Mouse (Mus musculus) midbrain, embryonic 12.5 days (tissue): ENCODE data around the gene Slc17a7. TPM values are rescaled to one million over a fixed set of nuclear protein-coding genes. Genes with fewer than 3 reads are reported as not detected.
A peak's percentile ranks its signal among the peaks of the same experiment; 100 is the strongest.

Experiments
- ATAC-seq: fragments of 200-750 bp; cut with Nextera tagmentation; 2 replicates; pipeline ENCODE4 v1.8.0; 2017; ENCODE audit warnings: low read depth, moderate TSS enrichment, moderate library complexity; ENCODE audit not compliant: low FRiP score
- H3K27ac ChIP-seq: fragments of 300-500 bp; sonication (generic); replicated peaks from 2 replicates; pipeline ENCODE4 v1.5.1; 2016; ENCODE audit warnings: mild to moderate bottlenecking
- H3K27me3 ChIP-seq: fragments of 300-500 bp; sonication (generic); 2 replicates; pipeline ENCODE4 v1.6.1; 2016; ENCODE audit warnings: mild to moderate bottlenecking
- H3K36me3 ChIP-seq: fragments of 300-500 bp; sonication (generic); 2 replicates; pipeline ENCODE4 v1.6.1; 2016
- H3K4me1 ChIP-seq: fragments of 300-500 bp; sonication (generic); 2 replicates; pipeline ENCODE4 v1.6.1; 2016
- H3K4me2 ChIP-seq: fragments of 300-500 bp; sonication (generic); replicated peaks from 2 replicates; pipeline ENCODE4 v1.6.1; 2016; ENCODE audit warnings: mild to moderate bottlenecking, moderate library complexity
- H3K4me3 ChIP-seq: fragments of 300-500 bp; sonication (generic); 2 replicates; pipeline ENCODE4 v1.5.1; 2016; ENCODE audit warnings: mild to moderate bottlenecking
- H3K9ac ChIP-seq: fragments of 300-500 bp; sonication (generic); replicated peaks from 2 replicates; pipeline ENCODE4 v1.6.1; 2016; ENCODE audit warnings: mild to moderate bottlenecking, moderate library complexity
- H3K9me3 ChIP-seq: fragments of 300-500 bp; sonication (generic); 2 replicates; pipeline ENCODE4 v1.6.1; 2016; ENCODE audit warnings: mild to moderate bottlenecking
- WGBS: fragments of 180-500 bp; shearing (Covaris S2); methylation state at CpG from one replicate; pipeline ENCODE4 v1.1.7; 2016; 5-methylcytosine and 5-hydroxymethylcytosine counted together
- polyA plus RNA-seq: library from polyadenylated mRNA; unstranded; fragments of >200 nt; fragmentation: Nextera tagmentation; extraction: Ambion mirVana; gene quantifications from 2 replicates; pipeline ENCODE4 v1.2.1, GENCODE M21; 2016

Gene Slc17a7
- polyA plus RNA-seq, 1 experiment from 2014 or later: 0.61 TPM

GRCm38 (mm10) chr7:45182606-45183005, 18.9 kb downstream of the Slc17a7 start:
- no peaks in the 10 kb centered on the region for H3K9me3 ChIP-seq
- peaks cover 16% of the 10 kb centered on the region for H3K4me1 ChIP-seq
- H3K4me3 ChIP-seq: peak overlapping the region; percentile 25; the same call in 1 of the 2 replicates
- peak overlapping the region; percentile 48 for H3K4me2 ChIP-seq
- H3K9ac ChIP-seq: no peak overlapping the region; the same call in 1 of the 2 replicates
- no peaks in the 10 kb centered on the region for H3K36me3 ChIP-seq
- 15% methylated on average over 11 of the region's 11 CpGs for WGBS
- ATAC-seq: no peak
- H3K27me3 ChIP-seq: peaks cover 96% of the 10 kb centered on the region
- H3K27ac ChIP-seq: no peak overlapping the region

GRCm38 (mm10) chr7:45183672-45184071, 19.9 kb downstream of the Slc17a7 start:
- no peak overlapping the region for H3K9ac ChIP-seq
- WGBS: 69% methylated on average over 7 of the region's 7 CpGs

GRCm38 (mm10) chr7:45185921-45186320, 22.2 kb downstream of the Slc17a7 start:
- Histone ChIP-seq H3K27ac (no peak overlapping the region), H3K36me3 (no peaks in the 10 kb centered on the region), H3K4me3 (no peak overlapping the region), H3K27me3 (peaks cover 93% of the 10 kb centered on the region), H3K9me3 (no peaks in the 10 kb centered on the region), H3K9ac (no peak overlapping the region), H3K4me1 (peaks cover 16% of the 10 kb centered on the region), H3K4me2 (no peak overlapping the region)
- WGBS: 70% methylated on average over 7 of the region's 7 CpGs
- ATAC-seq: no peak

More at GRCm38 (mm10) chr7:45183672-45184071, 19.9 kb downstream of the Slc17a7 start:
- no peak overlapping the region for H3K27ac ChIP-seq
- no peaks in the 10 kb centered on the region for H3K9me3 ChIP-seq
- no peaks in the 10 kb centered on the region for H3K36me3 ChIP-seq
- H3K4me1 ChIP-seq: peaks cover 16% of the 10 kb centered on the region
- ATAC-seq: no peak
- no peak overlapping the region for H3K4me2 ChIP-seq
- H3K4me3 ChIP-seq: no peak overlapping the region
- peaks cover 96% of the 10 kb centered on the region for H3K27me3 ChIP-seq

- H3K9me3 ChIP-seq: no peaks in the 10 kb centered on the region
- H3K36me3 ChIP-seq: no peaks in the 10 kb centered on the region
- 66% methylated on average over 16 of the region's 16 CpGs for WGBS
- H3K27me3 ChIP-seq: peaks cover 69% of the 10 kb centered on the region
- H3K4me1 ChIP-seq: peaks cover 4% of the 10 kb centered on the region; the same call in 1 of the 2 replicates
- H3K27ac ChIP-seq: no peak overlapping the region
- no peak overlapping the region for H3K4me3 ChIP-seq
- no peak for ATAC-seq
- no peak overlapping the region for H3K4me2 ChIP-seq
- no peak overlapping the region for H3K9ac ChIP-seq
Measured at GRCm38 (mm10) chr7:45189600-45189999, 25.9 kb downstream of the Slc17a7 start.

GRCm38 (mm10) chr7:45190186-45190585, 26.4 kb downstream of the Slc17a7 start:
- Histone ChIP-seq H3K4me2 (no peak overlapping the region), H3K9ac (no peak overlapping the region), H3K27me3 (peaks cover 63% of the 10 kb centered on the region), H3K27ac (no peak overlapping the region), H3K9me3 (no peaks in the 10 kb centered on the region), H3K36me3 (no peaks in the 10 kb centered on the region), H3K4me3 (no peak overlapping the region), H3K4me1 (peaks cover 4% of the 10 kb centered on the region; the same call in 1 of the 2 replicates)
- 95% methylated on average over 6 of the region's 6 CpGs for WGBS
- ATAC-seq: no peak

GRCm38 (mm10) chr7:45191161-45191560, 27.4 kb downstream of the Slc17a7 start:
- Histone ChIP-seq H3K4me2 (no peak overlapping the region), H3K27me3 (peaks cover 53% of the 10 kb centered on the region), H3K27ac (no peak overlapping the region), H3K4me1 (peaks cover 4% of the 10 kb centered on the region; the same call in 1 of the 2 replicates), H3K9ac (no peak overlapping the region), H3K9me3 (no peaks in the 10 kb centered on the region), H3K4me3 (no peak overlapping the region), H3K36me3 (no peaks in the 10 kb centered on the region)
- WGBS: 82% methylated on average over 2 of the region's 2 CpGs
- no peak for ATAC-seq

GRCm38 (mm10) chr7:45191803-45192363, 28.1 kb downstream of the Slc17a7 start:
- no peak for ATAC-seq
- no peak overlapping the region for H3K4me3 ChIP-seq
- no peaks in the 10 kb centered on the region for H3K36me3 ChIP-seq
- no peaks in the 10 kb centered on the region for H3K9me3 ChIP-seq
- no peak overlapping the region for H3K9ac ChIP-seq
- H3K4me2 ChIP-seq: no peak overlapping the region
- no peak overlapping the region for H3K27ac ChIP-seq
- H3K4me1 ChIP-seq: peaks cover 4% of the 10 kb centered on the region; the same call in 1 of the 2 replicates
- peaks cover 46% of the 10 kb centered on the region for H3K27me3 ChIP-seq
- WGBS: 33% methylated on average over 8 of the region's 8 CpGs

- Histone ChIP-seq H3K36me3 (no peaks in the 10 kb centered on the region), H3K4me1 (peaks cover 7% of the 10 kb centered on the region; the same call in 1 of the 2 replicates), H3K4me3 (no peak overlapping the region), H3K4me2 (no peak overlapping the region), H3K27me3 (peaks cover 46% of the 10 kb centered on the region), H3K9ac (no peak overlapping the region; the same call in 1 of the 2 replicates), H3K9me3 (no peaks in the 10 kb centered on the region), H3K27ac (no peak overlapping the region)
- ATAC-seq: no peak
- WGBS: 78% methylated on average over 7 of the region's 7 CpGs
Measured at GRCm38 (mm10) chr7:45192585-45193310, 29.0 kb downstream of the Slc17a7 start.

GRCm38 (mm10) chr7:45193406-45193805, 29.7 kb downstream of the Slc17a7 start:
- Histone ChIP-seq H3K9me3 (no peaks in the 10 kb centered on the region), H3K36me3 (no peaks in the 10 kb centered on the region), H3K4me2 (no peak overlapping the region), H3K4me3 (no peak overlapping the region), H3K27ac (no peak overlapping the region), H3K9ac (no peak overlapping the region), H3K4me1 (peaks cover 11% of the 10 kb centered on the region; the same call in 1 of the 2 replicates), H3K27me3 (peaks cover 39% of the 10 kb centered on the region)
- ATAC-seq: no peak
- 57% methylated on average over 5 of the region's 5 CpGs for WGBS

- no peak overlapping the region for H3K4me2 ChIP-seq
- H3K4me1 ChIP-seq: peaks cover 11% of the 10 kb centered on the region; the same call in 1 of the 2 replicates
- H3K9me3 ChIP-seq: no peaks in the 10 kb centered on the region
- H3K27ac ChIP-seq: no peak overlapping the region
- H3K4me3 ChIP-seq: no peak overlapping the region
- WGBS: 76% methylated on average over 17 of the region's 17 CpGs
- H3K27me3 ChIP-seq: peaks cover 33% of the 10 kb centered on the region
- H3K9ac ChIP-seq: no peak overlapping the region
- H3K36me3 ChIP-seq: no peaks in the 10 kb centered on the region
- no peak for ATAC-seq
Measured at GRCm38 (mm10) chr7:45193871-45194785, 30.4 kb downstream of the Slc17a7 start.

GRCm38 (mm10) chr7:45195341-45196175, 31.8 kb downstream of the Slc17a7 start:
- H3K27me3 ChIP-seq: peaks cover 25% of the 10 kb centered on the region
- no peak overlapping the region for H3K27ac ChIP-seq
- H3K9ac ChIP-seq: no peak overlapping the region
- H3K4me3 ChIP-seq: no peak overlapping the region
- H3K4me1 ChIP-seq: peaks cover 11% of the 10 kb centered on the region; the same call in 1 of the 2 replicates
- ATAC-seq: no peak
- no peaks in the 10 kb centered on the region for H3K36me3 ChIP-seq
- WGBS: 62% methylated on average over 13 of the region's 13 CpGs
- no peaks in the 10 kb centered on the region for H3K9me3 ChIP-seq
- H3K4me2 ChIP-seq: no peak overlapping the region
